Mouse (Mus musculus) neutrophil, adult 65 days (primary cell): ENCODE data around the gene Ccdc153. TPM values are rescaled to one million over a fixed set of nuclear protein-coding genes. Genes with fewer than 3 reads are reported as not detected.

Experiments used
- total RNA-seq: library from RNA; stranded (reverse); gene quantifications from 2 replicates; pipeline ENCODE4 v1.2.4, GENCODE M21; 2023

Gene Ccdc153
- total RNA-seq: not detected in 2 replicates

GRCm38 (mm10) chr9:44240399-44240798 is at the start of gene Ccdc153:
Gene Ccdc153 (plus strand): TSS chr9:44240676.

GRCm38 (mm10) chr9:44233802-44234478 is 6.5 kb upstream of the Ccdc153 start, which contains the start of gene Cbl:
Gene Cbl (minus strand): TSS chr9:44234049.

GRCm38 (mm10) chr9:44251314-44251713 is 10.8 kb downstream of the Ccdc153 start, which contains the start of gene Pdzd3:
Gene Pdzd3 (minus strand): TSS chr9:44251471.

GRCm38 (mm10) chr9:44268432-44268831 is 28.0 kb downstream of the Ccdc153 start, which contains the start of gene Nlrx1:
Gene Nlrx1 (minus strand): TSS chr9:44268599.

GRCm38 (mm10) chr9:44288076-44288958 is 47.8 kb downstream of the Ccdc153 start, which contains the start of gene Abcg4:
Gene Abcg4 (minus strand): TSS chr9:44288615.

Other genes with a start within 250 kb of the Ccdc153 start
- gene Thy1, start 197.3 kb upstream of the Ccdc153 start, total RNA-seq: 3.4 and 3.5 TPM in 2 replicates
- 8.5 and 10.5 TPM in 2 replicates for gene Usp2, start 173.7 kb upstream of the Ccdc153 start, total RNA-seq
- 0.77 and 1.1 TPM in 2 replicates for gene Mfrp, start 138.9 kb upstream of the Ccdc153 start, total RNA-seq
- 2.7 TPM in 1 of 2 replicates, not detected in the other for gene C1qtnf5, start 133.4 kb upstream of the Ccdc153 start, total RNA-seq
- gene Gm49380, start 127.2 kb upstream of the Ccdc153 start, total RNA-seq: 0.44 TPM in 1 of 2 replicates, not detected in the other
- 26.2 and 33.8 TPM in 2 replicates for gene Rnf26, start 127.2 kb upstream of the Ccdc153 start, total RNA-seq
- gene Mcam, start 106.2 kb upstream of the Ccdc153 start, total RNA-seq: 3.7 and 5.3 TPM in 2 replicates
- gene Cbl, start 6.6 kb upstream of the Ccdc153 start, total RNA-seq: 194 and 257 TPM in 2 replicates
- gene Pdzd3, start 10.8 kb downstream of the Ccdc153 start, total RNA-seq: 1.00 and 1.8 TPM in 2 replicates
- gene Nlrx1, start 27.9 kb downstream of the Ccdc153 start, total RNA-seq: 60.6 TPM in 2 replicates
- 1.9 and 4.7 TPM in 2 replicates for gene Abcg4, start 47.9 kb downstream of the Ccdc153 start, total RNA-seq
- gene Hinfp, start 65.0 kb downstream of the Ccdc153 start, total RNA-seq: 31.3 and 43.5 TPM in 2 replicates
- 14.1 and 17.2 TPM in 2 replicates for gene C2cd2l, start 79.6 kb downstream of the Ccdc153 start, total RNA-seq
- 12.2 and 14.1 TPM in 2 replicates for gene Dpagt1, start 85.3 kb downstream of the Ccdc153 start, total RNA-seq
- gene H2afx, start 94.0 kb downstream of the Ccdc153 start, total RNA-seq: 192 and 211 TPM in 2 replicates
- 23.6 and 27.7 TPM in 2 replicates for gene Hmbs, start 103.6 kb downstream of the Ccdc153 start, total RNA-seq
- gene Vps11, start 121.0 kb downstream of the Ccdc153 start, total RNA-seq: 49.5 and 63.8 TPM in 2 replicates
- 60.5 and 72.5 TPM in 2 replicates for gene Hyou1, start 138.8 kb downstream of the Ccdc153 start, total RNA-seq
- gene Slc37a4, start 156.2 kb downstream of the Ccdc153 start, total RNA-seq: 8.4 and 13.8 TPM in 2 replicates
- 664 and 910 TPM in 2 replicates for gene Rps25, start 166.5 kb downstream of the Ccdc153 start, total RNA-seq
- 57.2 and 62.8 TPM in 2 replicates for gene Trappc4, start 166.9 kb downstream of the Ccdc153 start, total RNA-seq
- gene Ccdc84, start 177.9 kb downstream of the Ccdc153 start, total RNA-seq: 24.8 and 31.3 TPM in 2 replicates
- gene Foxr1, start 200.5 kb downstream of the Ccdc153 start, total RNA-seq: not detected in 2 replicates
- not detected in 2 replicates for gene Upk2, start 214.3 kb downstream of the Ccdc153 start, total RNA-seq
- gene Bcl9l, start 242.1 kb downstream of the Ccdc153 start, total RNA-seq: 10.4 and 11.3 TPM in 2 replicates